Mouse (Mus musculus) kidney, adult 2 months (tissue): ENCODE results near the gene Ccdc80. TPM values are rescaled to one million over a fixed set of nuclear protein-coding genes. Genes with fewer than 3 reads are reported as not detected.
A peak's percentile ranks its signal among the peaks of the same experiment; 100 is the strongest.

Source experiments
- DNase-seq: peaks from one replicate; pipeline ENCODE4 v3.0.0; 2021
- H3K27ac ChIP-seq: fragments of 200-500 bp; 2 replicates; pipeline ENCODE4 v1.5.1; 2012; ENCODE audit warnings: low read depth, low read length, control low read depth, inconsistent platforms; ENCODE audit not compliant: insufficient read depth
- H3K27me3 ChIP-seq: fragments of 200-500 bp; replicated peaks from 2 replicates; pipeline ENCODE4 v1.6.1; 2012; ENCODE audit warnings: mild to moderate bottlenecking, moderate library complexity, low read length, inconsistent platforms; ENCODE audit not compliant: control insufficient read depth, insufficient read depth
- H3K36me3 ChIP-seq: fragments of 200-500 bp; 2 replicates; pipeline ENCODE4 v1.6.1; 2012; ENCODE audit warnings: mild to moderate bottlenecking, moderate library complexity, low read length, inconsistent platforms; ENCODE audit not compliant: control insufficient read depth, insufficient read depth
- H3K4me1 ChIP-seq: fragments of 200-500 bp; 2 replicates; pipeline ENCODE4 v1.6.1; 2011; ENCODE audit warnings: low read length; ENCODE audit not compliant: control insufficient read depth, insufficient read depth
- H3K4me3 ChIP-seq: fragments of 200-500 bp; 2 replicates; pipeline ENCODE4 v1.5.1; 2011; ENCODE audit warnings: mild to moderate bottlenecking, low read depth, low read length, control low read depth; ENCODE audit not compliant: insufficient read depth
- CTCF ChIP-seq: fragments of 200-500 bp; conservative IDR thresholded peaks from 2 replicates; pipeline ENCODE4 v1.5.1; 2011; ENCODE audit warnings: low read depth, mild to moderate bottlenecking, control low read depth, low read length, moderate library complexity, mixed read lengths; ENCODE audit not compliant: insufficient read depth, insufficient read length
- POLR2A ChIP-seq: fragments of 200-500 bp; IDR thresholded peaks from one replicate; pipeline ENCODE4 v1.6.1; 2011; ENCODE audit warnings: low read depth, low read length, control low read depth
- WGBS: fragments of 180-500 bp; shearing (Covaris S2); methylation state at CpG from one replicate; pipeline ENCODE4 v1.1.7; 2018; 5-methylcytosine and 5-hydroxymethylcytosine counted together
- polyA plus RNA-seq: library from polyadenylated mRNA; depleted of rRNA; stranded (reverse); fragments of >200 nt; gene quantifications from 2 replicates; pipeline ENCODE4 v1.2.3, GENCODE M21; 2012

The Ccdc80 gene
- polyA plus RNA-seq, 1 experiment = 7.6 TPM

DNA sequence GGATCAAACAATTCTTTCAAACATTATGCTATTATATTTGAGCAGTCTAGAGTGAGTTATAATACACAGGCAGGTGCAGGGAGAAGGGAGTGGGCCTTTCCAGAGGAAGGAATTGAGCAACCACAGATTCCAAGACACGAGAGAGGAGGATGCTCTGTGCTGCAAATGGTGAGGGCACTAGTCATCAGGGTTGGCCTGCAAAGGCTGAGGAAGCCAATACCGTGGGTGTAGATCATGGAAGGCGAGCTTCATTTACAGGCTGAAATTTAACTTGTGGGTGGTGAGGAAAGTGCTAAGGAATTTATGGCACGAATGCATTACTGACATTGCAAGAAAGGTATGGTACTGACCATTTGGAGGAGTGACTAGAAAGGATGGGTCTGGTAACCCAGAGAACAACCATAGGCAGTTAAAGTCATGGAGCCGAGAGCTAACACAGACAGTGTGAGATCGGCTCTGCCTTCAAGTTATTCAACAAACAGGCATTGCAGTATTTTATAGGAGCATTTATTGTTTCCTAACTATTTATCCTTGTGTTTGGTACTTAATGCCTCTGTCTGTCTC is 15.6 kb upstream of the Ccdc80 start:
- 73% methylated on average over 6 of the region's 6 CpGs for WGBS
- Histone ChIP-seq H3K36me3 (no peaks in the 10 kb centered on the region), H3K27me3 (no peaks in the 10 kb centered on the region), H3K27ac (no peak overlapping the region), H3K4me1 (no peaks in the 10 kb centered on the region), H3K4me3 (no peak overlapping the region)
- DNase-seq = no peak
- no peak for TF ChIP-seq POLR2A

GRCm38 (mm10) chr16:45079322-45079721 is 13.9 kb upstream of the Ccdc80 start:
- no peaks in the 10 kb centered on the region for H3K36me3 ChIP-seq
- no peaks in the 10 kb centered on the region for H3K27me3 ChIP-seq
- no peaks in the 10 kb centered on the region for H3K4me1 ChIP-seq
- H3K4me3 ChIP-seq = no peak overlapping the region
- H3K27ac ChIP-seq = no peak overlapping the region
- WGBS = 12% methylated on average over 2 of the region's 2 CpGs
- peak; percentile 15 for DNase-seq
- no peak for TF ChIP-seq CTCF

DNA sequence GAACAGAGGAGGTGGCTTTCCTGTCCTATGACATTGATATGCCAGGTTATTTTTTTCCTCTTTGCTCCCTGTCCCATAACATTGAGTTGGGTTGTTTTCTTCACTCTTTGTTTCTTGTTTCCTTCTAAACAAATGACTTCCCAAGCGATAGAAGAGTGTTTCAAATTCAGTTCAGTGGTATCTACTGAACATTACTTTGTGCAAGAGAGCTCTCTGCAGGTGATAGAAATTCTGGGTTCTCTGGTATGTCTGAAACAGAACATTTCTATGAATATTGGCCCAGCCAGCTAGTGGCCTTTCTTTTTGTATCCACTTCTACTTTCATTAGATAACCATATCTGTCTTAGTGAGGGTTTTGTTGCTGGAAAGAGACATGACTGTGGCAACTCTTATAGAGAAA is 4.4 kb upstream of the Ccdc80 start:
- no peaks in the 10 kb centered on the region for H3K27me3 ChIP-seq
- no peak for DNase-seq
- no peaks in the 10 kb centered on the region for H3K36me3 ChIP-seq
- WGBS = 76% methylated on average over 1 of the region's 1 CpGs
- H3K27ac ChIP-seq = no peak overlapping the region
- H3K4me1 ChIP-seq = no peaks in the 10 kb centered on the region
- TF ChIP-seq POLR2A = no peak
- TF ChIP-seq CTCF = no peak
- H3K4me3 ChIP-seq = no peak overlapping the region

DNA sequence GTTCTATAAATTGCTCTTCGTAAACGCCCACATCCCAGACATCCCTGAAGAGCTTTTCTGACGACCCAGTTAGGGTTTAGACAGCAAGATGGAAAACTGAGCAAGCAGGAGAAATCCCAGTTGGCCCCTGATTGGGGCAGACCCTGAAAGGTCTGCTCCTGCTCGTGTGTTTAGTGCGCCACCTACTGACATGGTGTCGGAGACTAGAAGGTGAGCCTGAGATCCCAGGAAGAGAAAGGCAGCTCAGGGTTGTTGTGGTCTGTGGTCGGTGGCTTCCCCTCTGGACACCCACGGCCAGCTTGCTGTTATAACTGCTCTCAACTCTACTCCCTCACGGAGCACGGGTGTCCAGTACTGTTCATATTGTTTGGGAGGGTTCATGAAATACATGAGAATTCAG is 3.2 kb upstream of the Ccdc80 start:
- H3K36me3 ChIP-seq = no peaks in the 10 kb centered on the region
- H3K4me1 ChIP-seq = no peaks in the 10 kb centered on the region
- WGBS = 9% methylated on average over 10 of the region's 10 CpGs
- TF ChIP-seq CTCF (peak; percentile 89), POLR2A (no peak)
- no peaks in the 10 kb centered on the region for H3K27me3 ChIP-seq
- H3K27ac ChIP-seq = no peak overlapping the region
- peak; percentile 67 for DNase-seq
- no peak overlapping the region for H3K4me3 ChIP-seq

GRCm38 (mm10) chr16:45094136-45094756 is 1.0 kb downstream of the Ccdc80 start:
- H3K36me3 ChIP-seq = no peaks in the 10 kb centered on the region
- no peaks in the 10 kb centered on the region for H3K4me1 ChIP-seq
- TF ChIP-seq POLR2A (no peak), CTCF (no peak)
- 10% methylated on average over 9 of the region's 9 CpGs for WGBS
- no peak for DNase-seq
- no peak overlapping the region for H3K27ac ChIP-seq
- H3K27me3 ChIP-seq = no peaks in the 10 kb centered on the region
- H3K4me3 ChIP-seq = peak overlapping the region; percentile 19

DNA sequence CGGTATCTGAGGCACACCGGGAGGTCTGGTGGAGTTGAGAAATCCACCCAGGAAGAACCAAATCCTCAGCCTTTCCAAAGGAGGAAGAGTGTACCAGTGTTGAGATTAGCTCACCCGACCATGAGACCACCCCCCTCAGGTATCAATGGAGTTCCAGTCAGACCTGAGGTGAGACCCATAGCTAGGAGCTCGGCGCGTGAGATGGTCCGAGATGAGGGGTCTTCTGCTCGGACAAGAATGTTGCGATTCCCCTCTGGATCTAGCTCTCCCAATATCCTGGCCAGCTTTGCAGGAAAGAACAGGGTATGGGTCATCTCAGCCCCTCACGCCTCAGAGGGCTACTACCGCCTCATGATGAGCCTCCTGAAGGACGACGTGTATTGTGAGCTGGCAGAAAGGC is 1.8 kb downstream of the Ccdc80 start:
- no peak for DNase-seq
- WGBS = 86% methylated on average over 13 of the region's 13 CpGs
- Histone ChIP-seq H3K4me1 (no peaks in the 10 kb centered on the region), H3K4me3 (no peak overlapping the region), H3K36me3 (no peaks in the 10 kb centered on the region), H3K27ac (no peak overlapping the region), H3K27me3 (no peaks in the 10 kb centered on the region)
- TF ChIP-seq CTCF (no peak), POLR2A (no peak)

- 71% methylated on average over 26 of the region's 26 CpGs for WGBS
- H3K27ac ChIP-seq = no peak overlapping the region
- H3K36me3 ChIP-seq = no peaks in the 10 kb centered on the region
- H3K4me3 ChIP-seq = peak overlapping the region; percentile 1; the same call in 1 of the 2 replicates
- TF ChIP-seq CTCF = no peak
- TF ChIP-seq POLR2A = no peak
- no peaks in the 10 kb centered on the region; the same call in 1 of the 2 replicates for H3K27me3 ChIP-seq
- no peak for DNase-seq
- H3K4me1 ChIP-seq = no peaks in the 10 kb centered on the region
Measured at GRCm38 (mm10) chr16:45095561-45096482, 2.6 kb downstream of the Ccdc80 start.
